Mouse (Mus musculus): ENCODE measurements around the gene Nemf. TPM values are rescaled to one million over a fixed set of nuclear protein-coding genes. Genes with fewer than 3 reads are reported as not detected.

The Nemf gene
- polyA plus RNA-seq, 1 experiment, result 43.5 TPM

GRCm38 (mm10) chr12:69377188-69377587 is 20.2 kb upstream of the Nemf start:
- H3K4me1 ChIP-seq (ENCODE audit: control insufficient read depth, insufficient read depth, low read length), result no peaks in the 10 kb centered on the region
- WGBS, result 94% methylated on average over 1 of the region's 1 CpGs
- no peak overlapping the region for H3K27ac ChIP-seq (ENCODE audit: control insufficient read depth, insufficient read depth, low read depth, low read length, poor library complexity)
- no peak overlapping the region for H3K4me3 ChIP-seq (replicated peaks; ENCODE audit: control insufficient read depth, low read depth, low read length)
- TF ChIP-seq CTCF (IDR thresholded peaks at IDR 0.05; ENCODE audit: control insufficient read depth, insufficient read depth, low read length) (no peak), POLR2A (IDR thresholded peaks at IDR 0.05; ENCODE audit: borderline replicate concordance, control insufficient read depth, low read depth, low read length) (no peak)

- TF ChIP-seq POLR2A (IDR thresholded peaks at IDR 0.05; ENCODE audit: borderline replicate concordance, control insufficient read depth, low read depth, low read length), result no peak
- no peak for TF ChIP-seq CTCF (IDR thresholded peaks at IDR 0.05; ENCODE audit: control insufficient read depth, insufficient read depth, low read length)
- Histone ChIP-seq H3K4me1 (ENCODE audit: control insufficient read depth, insufficient read depth, low read length) (no peaks in the 10 kb centered on the region), H3K27ac (ENCODE audit: control insufficient read depth, insufficient read depth, low read depth, low read length, poor library complexity) (no peak overlapping the region), H3K4me3 (replicated peaks; ENCODE audit: control insufficient read depth, low read depth, low read length) (no peak overlapping the region)
- WGBS, result 56% methylated on average over 2 of the region's 2 CpGs
Measured at GRCm38 (mm10) chr12:69376132-69376531, 19.2 kb upstream of the Nemf start.

- peak overlapping the region; percentile 85 for H3K4me3 ChIP-seq (replicated peaks; ENCODE audit: control insufficient read depth, low read depth, low read length)
- no peak overlapping the region for H3K27ac ChIP-seq (ENCODE audit: control insufficient read depth, insufficient read depth, low read depth, low read length, poor library complexity)
- WGBS, result 7% methylated on average over 11 of the region's 11 CpGs
- no peak for TF ChIP-seq CTCF (IDR thresholded peaks at IDR 0.05; ENCODE audit: control insufficient read depth, insufficient read depth, low read length)
- TF ChIP-seq POLR2A (IDR thresholded peaks at IDR 0.05; ENCODE audit: borderline replicate concordance, control insufficient read depth, low read depth, low read length), result no peak
- H3K4me1 ChIP-seq (ENCODE audit: control insufficient read depth, insufficient read depth, low read length), result no peaks in the 10 kb centered on the region
Measured at GRCm38 (mm10) chr12:69373850-69374766, 17.1 kb upstream of the Nemf start.

- TF ChIP-seq CTCF (IDR thresholded peaks at IDR 0.05; ENCODE audit: control insufficient read depth, insufficient read depth, low read length) (no peak), POLR2A (IDR thresholded peaks at IDR 0.05; ENCODE audit: borderline replicate concordance, control insufficient read depth, low read depth, low read length) (no peak)
- WGBS, result under 1% methylated on average over 42 of the region's 42 CpGs
- Histone ChIP-seq H3K4me1 (ENCODE audit: control insufficient read depth, insufficient read depth, low read length) (no peaks in the 10 kb centered on the region), H3K4me3 (replicated peaks; ENCODE audit: control insufficient read depth, low read depth, low read length) (peak overlapping the region; percentile 85), H3K27ac (ENCODE audit: control insufficient read depth, insufficient read depth, low read depth, low read length, poor library complexity) (peak overlapping the region; percentile 100)
Measured at GRCm38 (mm10) chr12:69372731-69373331, 15.9 kb upstream of the Nemf start.

GRCm38 (mm10) chr12:69371854-69372671 is 15.1 kb upstream of the Nemf start, which contains the start of the genes Arf6 and Gm9887:
Arf6 (plus strand) TSS chr12:69372150.
Gm9887 (minus strand) TSS chr12:69372458.
- H3K4me3 ChIP-seq (replicated peaks; ENCODE audit: control insufficient read depth, low read depth, low read length), result peak within 1 kb of the TSS; percentile 85
- TF ChIP-seq CTCF (IDR thresholded peaks at IDR 0.05; ENCODE audit: control insufficient read depth, insufficient read depth, low read length) (no peak), POLR2A (IDR thresholded peaks at IDR 0.05; ENCODE audit: borderline replicate concordance, control insufficient read depth, low read depth, low read length) (peak; percentile 88; the same call in 1 of the 2 replicates)
- H3K4me1 ChIP-seq (ENCODE audit: control insufficient read depth, insufficient read depth, low read length), result no peaks in the 10 kb centered on the region
- peak within 1 kb of the TSS; percentile 100 for H3K27ac ChIP-seq (ENCODE audit: control insufficient read depth, insufficient read depth, low read depth, low read length, poor library complexity)
- under 1% methylated on average over 119 of the region's 121 CpGs for WGBS

- no peak for TF ChIP-seq POLR2A (IDR thresholded peaks at IDR 0.05; ENCODE audit: borderline replicate concordance, control insufficient read depth, low read depth, low read length)
- peak; percentile 58; the same call in 1 of the 2 replicates for TF ChIP-seq CTCF (IDR thresholded peaks at IDR 0.05; ENCODE audit: control insufficient read depth, insufficient read depth, low read length)
- Histone ChIP-seq H3K4me1 (ENCODE audit: control insufficient read depth, insufficient read depth, low read length) (no peaks in the 10 kb centered on the region), H3K27ac (ENCODE audit: control insufficient read depth, insufficient read depth, low read depth, low read length, poor library complexity) (peak overlapping the region; percentile 100), H3K4me3 (replicated peaks; ENCODE audit: control insufficient read depth, low read depth, low read length) (peak overlapping the region; percentile 79)
- under 1% methylated on average over 24 of the region's 24 CpGs for WGBS
Measured at GRCm38 (mm10) chr12:69371421-69371853, 14.5 kb upstream of the Nemf start.

- TF ChIP-seq POLR2A (IDR thresholded peaks at IDR 0.05; ENCODE audit: borderline replicate concordance, control insufficient read depth, low read depth, low read length), result no peak
- TF ChIP-seq CTCF (IDR thresholded peaks at IDR 0.05; ENCODE audit: control insufficient read depth, insufficient read depth, low read length), result no peak
Measured at GRCm38 (mm10) chr12:69370936-69371335, 14.0 kb upstream of the Nemf start.

More at GRCm38 (mm10) chr12:69370936-69371335, 14.0 kb upstream of the Nemf start:
- peak overlapping the region; percentile 79 for H3K4me3 ChIP-seq (replicated peaks; ENCODE audit: control insufficient read depth, low read depth, low read length)
- no peaks in the 10 kb centered on the region for H3K4me1 ChIP-seq (ENCODE audit: control insufficient read depth, insufficient read depth, low read length)
- WGBS, result 7% methylated on average over 7 of the region's 7 CpGs
- peak overlapping the region; percentile 100 for H3K27ac ChIP-seq (ENCODE audit: control insufficient read depth, insufficient read depth, low read depth, low read length, poor library complexity)

All from bone marrow, adult 2 months (tissue).